Mouse (Mus musculus): ENCODE results near the gene Lfng. TPM values are rescaled to one million over a fixed set of nuclear protein-coding genes. Genes with fewer than 3 reads are reported as not detected.

Gene Lfng
- total and polyA plus RNA-seq, 3 experiments, result not detected

GRCm38 (mm10) chr5:140571673-140572072 is 35.4 kb upstream of the Lfng start:
- no peaks in the 10 kb centered on the region for H3K36me3 ChIP-seq (replicated peaks in 1 of 2; ENCODE audit: control insufficient read depth in 1 of 2, insufficient read depth in 1 of 2, low read length in 1 of 2)
- H3K79me2 ChIP-seq (replicated peaks; ENCODE audit: control insufficient read depth, extremely low read depth, insufficient read depth, poor library complexity, severe bottlenecking), result no peaks in the 10 kb centered on the region
- H3K27ac ChIP-seq (ENCODE audit: insufficient read depth, low read depth), result no peak overlapping the region
- DNase-seq (ENCODE audit: extremely low read depth), result no peak
- no peak overlapping the region for H3K4me2 ChIP-seq (ENCODE audit: insufficient read depth, low read depth, poor library complexity, severe bottlenecking)
- no peak overlapping the region for H3K4me3 ChIP-seq (replicated peaks in 1 of 3; ENCODE audit: low read depth in 2 of 3, low read length in 2 of 3, poor library complexity in 1 of 3)
- TF ChIP-seq MEF2A (IDR thresholded peaks at IDR 0.05; ENCODE audit: borderline replicate concordance, low read depth, low read length) (no peak), TCF12 (IDR thresholded peaks at IDR 0.05; ENCODE audit: low read depth, low read length) (no peak), MAX (IDR thresholded peaks at IDR 0.05; ENCODE audit: low read length) (no peak), MXI1 (IDR thresholded peaks at IDR 0.05; ENCODE audit: low read depth, low read length) (no peak), KAT2A (IDR thresholded peaks at IDR 0.05; ENCODE audit: insufficient replicate concordance, low read length) (no peak), TBP (conservative IDR thresholded peaks at IDR 0.05; ENCODE audit: low read depth, low read length) (no peak), CHD2 (IDR thresholded peaks at IDR 0.05; ENCODE audit: low read length) (no peak), EP300 (IDR thresholded peaks at IDR 0.05; ENCODE audit: low read length) (no peak), PAX5 (IDR thresholded peaks at IDR 0.05; ENCODE audit: low read length) (no peak), NRF1 (IDR thresholded peaks at IDR 0.05; ENCODE audit: low read depth, low read length) (no peak), POLR2AphosphoS2 (IDR thresholded peaks at IDR 0.05; ENCODE audit: low read depth, low read length) (no peak), E2F4 (IDR thresholded peaks at IDR 0.05; ENCODE audit: insufficient replicate concordance, low read depth, low read length) (no peak), BHLHE40 (IDR thresholded peaks at IDR 0.05; ENCODE audit: low read depth, low read length) (no peak), MYC (IDR thresholded peaks at IDR 0.05; ENCODE audit: low read depth, low read length) (no peak)
- H3K9ac ChIP-seq (ENCODE audit: insufficient read depth, low read depth), result no peak overlapping the region
- H3K27me3 ChIP-seq (replicated peaks), result peaks cover 11% of the 10 kb centered on the region
- in situ Hi-C loops (cut with MboI; ENCODE audit: low pct_ligation_motif_present, low pct_unique_long_range_greater_than_20kb, low sequenced_read_pairs) (no loop called here), dilution Hi-C loops (cut with MboI; ENCODE audit: extremely low pct_ligation_motif_present, extremely low pct_unique_long_range_greater_than_20kb, low sequenced_read_pairs) (no loop called here)
- peaks cover 2% of the 10 kb centered on the region for H3K9me3 ChIP-seq (replicated peaks; ENCODE audit: low read length)
- H3K4me1 ChIP-seq (ENCODE audit: control insufficient read depth in 1 of 2, insufficient read depth in 2 of 2), result peaks cover 0 to 8% of the 10 kb centered on the region in 2 experiments; a peak in 3 of 4 replicates

- Histone ChIP-seq H3K79me2 (replicated peaks; ENCODE audit: control insufficient read depth, extremely low read depth, insufficient read depth, poor library complexity, severe bottlenecking) (no peaks in the 10 kb centered on the region), H3K36me3 (replicated peaks in 1 of 2; ENCODE audit: control insufficient read depth in 1 of 2, insufficient read depth in 1 of 2, low read length in 1 of 2) (no peaks in the 10 kb centered on the region), H3K4me3 (replicated peaks in 1 of 3; ENCODE audit: low read depth in 2 of 3, low read length in 2 of 3, poor library complexity in 1 of 3) (no peak overlapping the region), H3K9me3 (replicated peaks; ENCODE audit: low read length) (peaks cover 2% of the 10 kb centered on the region), H3K4me1 (ENCODE audit: control insufficient read depth in 1 of 2, insufficient read depth in 2 of 2) (peaks cover 0 to 8% of the 10 kb centered on the region in 2 experiments; a peak in 3 of 4 replicates), H3K27me3 (replicated peaks) (peaks cover 13% of the 10 kb centered on the region), H3K27ac (ENCODE audit: insufficient read depth, low read depth) (no peak overlapping the region), H3K9ac (ENCODE audit: insufficient read depth, low read depth) (no peak overlapping the region), H3K4me2 (ENCODE audit: insufficient read depth, low read depth, poor library complexity, severe bottlenecking) (no peak overlapping the region)
- dilution Hi-C loops (cut with MboI; ENCODE audit: extremely low pct_ligation_motif_present, extremely low pct_unique_long_range_greater_than_20kb, low sequenced_read_pairs) (no loop called here), in situ Hi-C loops (cut with MboI; ENCODE audit: low pct_ligation_motif_present, low pct_unique_long_range_greater_than_20kb, low sequenced_read_pairs) (no loop called here)
- TF ChIP-seq RAD21 (IDR thresholded peaks at IDR 0.05; ENCODE audit: low read depth, low read length), result no peak
- no peak for TF ChIP-seq MAZ (IDR thresholded peaks at IDR 0.05; ENCODE audit: low read depth, low read length)
- no peak for TF ChIP-seq CHD2 (IDR thresholded peaks at IDR 0.05; ENCODE audit: low read length)
- no peak for TF ChIP-seq JUND (conservative IDR thresholded peaks at IDR 0.05; ENCODE audit: low read depth, low read length)
- TF ChIP-seq MYC (IDR thresholded peaks at IDR 0.05; ENCODE audit: low read depth, low read length), result no peak
- no peak for TF ChIP-seq SIN3A (IDR thresholded peaks at IDR 0.05; ENCODE audit: low read length)
- no peak for TF ChIP-seq MAFK (IDR thresholded peaks at IDR 0.05; ENCODE audit: insufficient replicate concordance, low read length)
- no peak for TF ChIP-seq RCOR1 (conservative IDR thresholded peaks at IDR 0.05; ENCODE audit: low read depth, low read length)
- TF ChIP-seq ZC3H11A (IDR thresholded peaks at IDR 0.05; ENCODE audit: low read depth, low read length), result no peak
- no peak for TF ChIP-seq NRF1 (IDR thresholded peaks at IDR 0.05; ENCODE audit: low read depth, low read length)
- TF ChIP-seq SMC3 (IDR thresholded peaks at IDR 0.05; ENCODE audit: low read depth, low read length), result no peak
- no peak for DNase-seq (ENCODE audit: extremely low read depth)
Measured at GRCm38 (mm10) chr5:140572611-140573010, 34.5 kb upstream of the Lfng start.

All from CH12.LX (cell line).